Mouse (Mus musculus) CH12.LX (cell line): ENCODE results near the gene Smim13. TPM values are rescaled to one million over a fixed set of nuclear protein-coding genes. Genes with fewer than 3 reads are reported as not detected.
A peak's percentile ranks its signal among the peaks of the same experiment; 100 is the strongest.

Source experiments
- DNase-seq: peaks from one replicate; pipeline ENCODE4 v3.0.0-alpha.2; 2013; ENCODE audit errors: extremely low read depth
- H3K27ac ChIP-seq: 2 replicates; pipeline ENCODE4 v1.5.1; 2012; ENCODE audit warnings: low read depth, mild to moderate bottlenecking, control low read depth, moderate library complexity; ENCODE audit not compliant: insufficient read depth
- H3K27me3 ChIP-seq: replicated peaks from 2 replicates; pipeline ENCODE3; 2012; ENCODE audit warnings: inconsistent platforms
- H3K36me3 ChIP-seq, 2 experiments: replicated peaks in 1 of 2; 2 replicates each; pipeline versions ENCODE3 to v1.6.1; 2012; ENCODE audit warnings: inconsistent platforms in 1 of 2, low read length in 1 of 2, mild to moderate bottlenecking in 1 of 2, mixed read lengths in 1 of 2, moderate library complexity in 1 of 2; ENCODE audit not compliant: control insufficient read depth in 1 of 2, insufficient read depth in 1 of 2
- H3K4me1 ChIP-seq, 2 experiments: 2 replicates each; pipeline ENCODE4 v1.6.1; 2012; ENCODE audit warnings: inconsistent platforms in 1 of 2, moderate library complexity in 1 of 2; ENCODE audit not compliant: insufficient read depth in 2 of 2, control insufficient read depth in 1 of 2
- H3K4me2 ChIP-seq: 2 replicates; pipeline ENCODE4 v1.6.1; 2012; ENCODE audit warnings: low read depth, mild to moderate bottlenecking, control low read depth; ENCODE audit not compliant: poor library complexity, insufficient read depth, severe bottlenecking
- H3K4me3 ChIP-seq, 3 experiments: fragments of 150-350 bp in 1 of 3; sonication (generic) in 1 of 3; replicated peaks in 1 of 3; 2 replicates each; pipeline versions ENCODE3 to v1.5.1; 2011 to 2012; ENCODE audit warnings: low read depth in 2 of 3, low read length in 2 of 3, mild to moderate bottlenecking in 2 of 3, moderate library complexity in 2 of 3, control low read depth in 1 of 3, improper control_type of control experiment in 1 of 3, inconsistent platforms in 1 of 3, mixed read lengths in 1 of 3; ENCODE audit not compliant: poor library complexity in 1 of 3
- H3K79me2 ChIP-seq: replicated peaks from 2 replicates; pipeline ENCODE4 v1.6.1; 2012; ENCODE audit warnings: mild to moderate bottlenecking, moderate library complexity; ENCODE audit not compliant: control insufficient read depth, poor library complexity, insufficient read depth, severe bottlenecking; ENCODE audit errors: extremely low read depth
- H3K9ac ChIP-seq: 2 replicates; pipeline ENCODE4 v1.6.1; 2012; ENCODE audit warnings: low read depth, mild to moderate bottlenecking, control low read depth, moderate library complexity; ENCODE audit not compliant: insufficient read depth
- H3K9me3 ChIP-seq: replicated peaks from 2 replicates; pipeline ENCODE3; 2012; ENCODE audit warnings: low read length, inconsistent platforms, mixed read lengths
- BHLHE40 ChIP-seq: IDR thresholded peaks from 2 replicates; pipeline ENCODE4 v1.6.1; 2011; ENCODE audit warnings: mild to moderate bottlenecking, low read depth, low read length, improper control_type of control experiment
- CHD1 ChIP-seq: IDR thresholded peaks from 2 replicates; pipeline ENCODE4 v1.6.1; 2012; ENCODE audit warnings: low read depth, low read length, improper control_type of control experiment, inconsistent platforms
- CHD2 ChIP-seq: IDR thresholded peaks from 2 replicates; pipeline ENCODE4 v1.6.1; 2011; ENCODE audit warnings: low read length, improper control_type of control experiment
- CTCF ChIP-seq, 2 experiments: IDR thresholded peaks in 1 of 2; conservative IDR thresholded peaks in 1 of 2; 2 replicates each; pipeline ENCODE4 v1.5.1; 2011 to 2012; ENCODE audit warnings: low read depth in 2 of 2, low read length in 2 of 2, improper control_type of control experiment in 1 of 2, inconsistent platforms in 1 of 2, mild to moderate bottlenecking in 1 of 2, moderate library complexity in 1 of 2
- E2F4 ChIP-seq: IDR thresholded peaks from 2 replicates; pipeline ENCODE4 v1.6.1; 2011; ENCODE audit warnings: low read depth, low read length, improper control_type of control experiment; ENCODE audit not compliant: insufficient replicate concordance
- ELF1 ChIP-seq: IDR thresholded peaks from 2 replicates; pipeline ENCODE4 v1.6.1; 2014; ENCODE audit warnings: low read depth, mild to moderate bottlenecking, inconsistent platforms, low read length, improper control_type of control experiment
- EP300 ChIP-seq: IDR thresholded peaks from 2 replicates; pipeline ENCODE4 v1.6.1; 2011; ENCODE audit warnings: low read length, improper control_type of control experiment
- ETS1 ChIP-seq: conservative IDR thresholded peaks from 2 replicates; pipeline ENCODE4 v1.6.1; 2012; ENCODE audit warnings: low read depth, mild to moderate bottlenecking, inconsistent platforms, low read length, improper control_type of control experiment, moderate library complexity
- GABPA ChIP-seq: IDR thresholded peaks from 2 replicates; pipeline ENCODE4 v1.6.1; 2012; ENCODE audit warnings: low read depth, low read length, improper control_type of control experiment, inconsistent platforms; ENCODE audit not compliant: insufficient replicate concordance
- HCFC1 ChIP-seq: IDR thresholded peaks from 2 replicates; pipeline ENCODE4 v1.6.1; 2012; ENCODE audit warnings: low read depth, mild to moderate bottlenecking, inconsistent platforms, low read length, improper control_type of control experiment
- IRF4 ChIP-seq: IDR thresholded peaks from 2 replicates; pipeline ENCODE4 v1.6.1; 2014; ENCODE audit warnings: low read depth, mild to moderate bottlenecking, inconsistent platforms, low read length, improper control_type of control experiment
- JUN ChIP-seq: IDR thresholded peaks from 2 replicates; pipeline ENCODE4 v1.6.1; 2011; ENCODE audit warnings: low read depth, mild to moderate bottlenecking, low read length, improper control_type of control experiment, moderate library complexity; ENCODE audit not compliant: insufficient read depth
- KAT2A ChIP-seq: IDR thresholded peaks from 2 replicates; pipeline ENCODE4 v1.6.1; 2012; ENCODE audit warnings: low read length, improper control_type of control experiment, inconsistent platforms; ENCODE audit not compliant: insufficient replicate concordance
- MAFK ChIP-seq: IDR thresholded peaks from 2 replicates; pipeline ENCODE4 v1.6.1; 2011; ENCODE audit warnings: low read length, improper control_type of control experiment; ENCODE audit not compliant: insufficient replicate concordance
- MEF2A ChIP-seq: IDR thresholded peaks from 2 replicates; pipeline ENCODE4 v1.6.1; 2014; ENCODE audit warnings: low read depth, mild to moderate bottlenecking, inconsistent platforms, low read length, improper control_type of control experiment, borderline replicate concordance
- MYC ChIP-seq: IDR thresholded peaks from 2 replicates; pipeline ENCODE4 v1.6.1; 2011; ENCODE audit warnings: low read depth, mild to moderate bottlenecking, improper control_type of control experiment, low read length
- NRF1 ChIP-seq: IDR thresholded peaks from 2 replicates; pipeline ENCODE4 v1.6.1; 2014; ENCODE audit warnings: low read depth, mild to moderate bottlenecking, inconsistent platforms, low read length, improper control_type of control experiment, moderate library complexity
- POLR2A ChIP-seq: IDR thresholded peaks from 2 replicates; pipeline ENCODE4 v1.6.1; 2011; ENCODE audit warnings: low read depth, mild to moderate bottlenecking, improper control_type of control experiment, low read length
- POLR2AphosphoS2 ChIP-seq: IDR thresholded peaks from 2 replicates; pipeline ENCODE4 v1.6.1; 2011; ENCODE audit warnings: low read depth, low read length, improper control_type of control experiment
- RCOR1 ChIP-seq: conservative IDR thresholded peaks from 2 replicates; pipeline ENCODE4 v1.6.1; 2012; ENCODE audit warnings: low read depth, mild to moderate bottlenecking, inconsistent platforms, low read length, improper control_type of control experiment
- SIN3A ChIP-seq: IDR thresholded peaks from 2 replicates; pipeline ENCODE4 v1.6.1; 2012; ENCODE audit warnings: low read length, improper control_type of control experiment, inconsistent platforms
- SMC3 ChIP-seq: IDR thresholded peaks from 2 replicates; pipeline ENCODE4 v1.6.1; 2011; ENCODE audit warnings: low read depth, low read length, improper control_type of control experiment
- TBP ChIP-seq: conservative IDR thresholded peaks from 2 replicates; pipeline ENCODE4 v1.6.1; 2011; ENCODE audit warnings: low read depth, low read length, improper control_type of control experiment
- TCF12 ChIP-seq: IDR thresholded peaks from 2 replicates; pipeline ENCODE4 v1.6.1; 2014; ENCODE audit warnings: low read depth, mild to moderate bottlenecking, inconsistent platforms, low read length, improper control_type of control experiment
- ZC3H11A ChIP-seq: IDR thresholded peaks from 2 replicates; pipeline ENCODE4 v1.6.1; 2012; ENCODE audit warnings: low read depth, mild to moderate bottlenecking, inconsistent platforms, low read length, improper control_type of control experiment
- ZKSCAN1 ChIP-seq: IDR thresholded peaks from 2 replicates; pipeline ENCODE4 v1.6.1; 2012; ENCODE audit warnings: low read depth, inconsistent platforms, low read length, improper control_type of control experiment, borderline replicate concordance
- dilution Hi-C: fragments of 300-500 bp; cut with MboI; formaldehyde crosslinking; loops from 2 replicates; pipeline ENCODE4 v1.14.3; 2020; ENCODE audit warnings: low sequenced_read_pairs; ENCODE audit not compliant: extremely low pct_unique_long_range_greater_than_20kb, extremely low pct_ligation_motif_present
- in situ Hi-C: fragments of 300-500 bp; cut with MboI; formaldehyde crosslinking; loops from 3 replicates; pipeline ENCODE4 v1.14.3; 2019; ENCODE audit warnings: low sequenced_read_pairs, low pct_ligation_motif_present, low pct_unique_long_range_greater_than_20kb, mixed read lengths
- polyA plus RNA-seq: library from polyadenylated mRNA; unstranded; fragments of >175 nt; gene quantifications from 2 replicates; pipeline ENCODE4 v1.2.1, GENCODE M21; 2012; ENCODE audit warnings: low read depth; ENCODE audit not compliant: insufficient read length
- total RNA-seq, 2 experiments: library from RNA; depleted of rRNA; stranded (reverse); fragments of 300-350 nt in 1 of 2; fragments of >200 nt in 1 of 2; gene quantifications; 2 replicates each; pipeline ENCODE4 v1.2.3; 2012 to 2014

The Smim13 gene
- total and polyA plus RNA-seq, 3 experiments: 4.4 to 13.4 (median 11.6) TPM

DNA sequence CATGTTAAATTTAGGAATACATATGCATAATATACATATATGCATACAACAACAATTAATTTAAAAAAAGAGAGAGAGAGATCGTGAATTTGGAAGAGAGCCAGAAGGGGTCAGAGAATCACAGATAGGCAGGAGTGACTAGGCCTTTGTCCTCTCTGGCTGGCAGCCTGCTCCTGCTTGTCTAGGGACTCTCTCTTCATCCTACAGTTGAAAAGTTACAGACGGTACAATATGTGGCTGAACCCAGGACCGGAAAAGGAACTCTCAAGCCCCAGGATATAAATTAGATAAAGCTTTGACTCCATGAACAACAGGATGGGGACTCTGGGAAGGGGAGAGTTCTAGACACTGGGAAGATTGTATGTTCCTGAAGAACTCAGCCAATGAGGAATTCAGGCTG lies 36.6 kb downstream of the Smim13 start:
- no peak for TF ChIP-seq MAFK
- TF ChIP-seq ZKSCAN1: no peak
- no peak for TF ChIP-seq CHD1
- no peak for TF ChIP-seq MYC
- no peak for TF ChIP-seq CHD2
- TF ChIP-seq ZC3H11A: no peak
- no peak for TF ChIP-seq EP300
- no peak for TF ChIP-seq POLR2AphosphoS2
- no peak for TF ChIP-seq IRF4
- TF ChIP-seq, all 38 proteins: peak for 0
- in situ Hi-C loops (no loop called here), dilution Hi-C loops (no loop called here)
- H3K9me3 ChIP-seq: peaks cover 1% of the 10 kb centered on the region
- H3K27me3 ChIP-seq: no peaks in the 10 kb centered on the region
- H3K4me2 ChIP-seq: no peak overlapping the region
- no peak overlapping the region for H3K9ac ChIP-seq
- no peaks in the 10 kb centered on the region for H3K36me3 ChIP-seq
- H3K4me3 ChIP-seq: no peak overlapping the region
- no peak for DNase-seq
- no peak overlapping the region for H3K27ac ChIP-seq
- peaks cover 0 to under 1% of the 10 kb centered on the region in 2 experiments; a peak in 1 of 4 replicates for H3K4me1 ChIP-seq
- no peaks in the 10 kb centered on the region for H3K79me2 ChIP-seq

DNA sequence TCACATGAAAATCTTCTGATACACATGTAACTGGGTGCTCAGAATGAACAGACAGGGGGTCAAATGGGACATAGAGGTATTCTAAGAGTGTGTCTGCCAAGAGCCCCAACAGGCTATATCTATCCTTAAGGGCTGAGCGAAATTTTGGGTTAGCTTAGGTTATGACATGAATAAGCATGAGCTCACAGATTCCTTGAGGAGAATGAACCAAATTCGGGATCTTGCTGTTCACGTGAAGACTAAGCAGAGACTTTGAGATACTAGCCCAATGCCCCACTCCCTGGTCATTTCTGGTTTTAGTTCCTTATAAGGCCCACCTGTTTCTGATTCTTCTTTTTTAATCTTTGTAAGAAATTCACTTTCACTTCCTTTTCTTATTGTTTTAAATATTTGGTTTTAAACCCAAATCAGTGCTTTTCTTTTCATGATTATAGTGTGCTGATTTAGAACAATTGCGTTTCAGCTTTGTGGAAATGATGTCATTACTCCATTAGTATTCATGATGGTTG lies 41.9 kb downstream of the Smim13 start:
- Histone ChIP-seq H3K4me2 (no peak overlapping the region), H3K27ac (no peak overlapping the region), H3K9ac (no peak overlapping the region), H3K4me3 (no peak overlapping the region), H3K9me3 (peaks cover 3% of the 10 kb centered on the region), H3K36me3 (no peaks in the 10 kb centered on the region), H3K4me1 (peaks cover 2 to 8% of the 10 kb centered on the region in 2 experiments; a peak in 3 of 4 replicates), H3K79me2 (no peaks in the 10 kb centered on the region), H3K27me3 (no peaks in the 10 kb centered on the region)
- DNase-seq: peak; percentile 6
- in situ Hi-C loops (no loop called here), dilution Hi-C loops (no loop called here)
- TF ChIP-seq CTCF (conservative IDR thresholded peaks at IDR 0.05 in 1 of 2, IDR thresholded peaks at IDR 0.05 in 1 of 2; ENCODE audit: low read depth in 2 of 2, low read length in 2 of 2) (no peak), CHD2 (no peak), JUN (peak; percentile 18; the same call in 1 of the 2 replicates), BHLHE40 (peak; percentile 28; the same call in 1 of the 2 replicates)

DNA sequence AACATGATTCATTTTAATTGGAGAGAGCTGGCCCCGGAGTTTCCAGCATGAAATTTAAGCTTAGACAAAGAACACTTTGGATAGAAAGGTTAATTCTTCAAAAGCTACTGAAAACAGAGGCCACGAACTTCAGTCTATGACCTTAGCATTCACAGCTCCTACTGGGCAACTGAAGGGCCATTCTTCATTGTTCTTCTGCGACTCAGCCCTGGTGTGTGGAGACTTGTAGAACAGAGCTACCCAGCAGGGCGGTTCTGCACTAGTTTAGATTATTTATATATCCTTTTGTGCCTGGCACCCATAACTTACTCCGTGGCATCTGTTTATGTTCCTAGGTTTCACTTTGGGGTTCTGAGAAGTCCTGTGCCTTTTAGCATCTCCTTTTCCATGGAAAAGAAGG lies 44.0 kb downstream of the Smim13 start:
- peaks cover 3% of the 10 kb centered on the region for H3K9me3 ChIP-seq

More for the DNA sequence above, 44.0 kb downstream of the Smim13 start:
- Histone ChIP-seq H3K4me3 (no peak overlapping the region), H3K36me3 (no peaks in the 10 kb centered on the region), H3K27me3 (no peaks in the 10 kb centered on the region), H3K4me1 (peaks cover 2 to 8% of the 10 kb centered on the region in 2 experiments; a peak in 3 of 4 replicates), H3K27ac (no peak overlapping the region), H3K9ac (no peak overlapping the region), H3K79me2 (no peaks in the 10 kb centered on the region), H3K4me2 (no peak overlapping the region)
- DNase-seq: no peak
- dilution Hi-C loops: no loop called here
- in situ Hi-C loops: no loop called here
- TF ChIP-seq RCOR1 (no peak), SMC3 (no peak), BHLHE40 (no peak), JUN (no peak), CHD1 (no peak), POLR2A (no peak), TBP (no peak), TCF12 (no peak), SIN3A (no peak), HCFC1 (no peak), MEF2A (no peak), KAT2A (no peak), NRF1 (no peak), POLR2AphosphoS2 (no peak), E2F4 (no peak), ELF1 (no peak), MAFK (no peak), GABPA (no peak), ETS1 (no peak)
